Mouse (Mus musculus): ENCODE data around the gene Slc25a51. TPM values are rescaled to one million over a fixed set of nuclear protein-coding genes. Genes with fewer than 3 reads are reported as not detected.

Slc25a51 gene
- 67.5 TPM for total RNA-seq (2023)

GRCm38 (mm10) chr4:45408427-45409132 lies at the start of gene Slc25a51:
Gene Slc25a51 (minus strand): TSS chr4:45408766.

Other genes with a start within 250 kb of the Slc25a51 start
- gene Frmpd1, start 223.9 kb downstream of the Slc25a51 start, total RNA-seq (2023), result not detected
- 10.7 TPM for gene Trmt10b, start 111.6 kb downstream of the Slc25a51 start, total RNA-seq (2023)
- gene Dcaf10, start 66.7 kb downstream of the Slc25a51 start, total RNA-seq (2023), result 22.7 TPM
- gene Exosc3, start 66.0 kb downstream of the Slc25a51 start, total RNA-seq (2023), result 29.5 TPM
- gene Shb, start 123.7 kb upstream of the Slc25a51 start, total RNA-seq (2023), result 1.7 TPM

All from CD8-positive naive resting alpha-beta T cell, adult 57 days (primary cell).